Mouse (Mus musculus) cortical plate, adult 2 months (tissue): ENCODE data around the gene Crybb2.

Experiments used
- CTCF ChIP-seq: fragments of 200-500 bp; IDR thresholded peaks from 2 replicates; pipeline ENCODE4 v1.5.1; 2011; ENCODE audit warnings: mild to moderate bottlenecking, control low read depth, low read length; ENCODE audit not compliant: insufficient read depth; ENCODE audit errors: extremely low read depth
- POLR2A ChIP-seq: fragments of 200-500 bp; IDR thresholded peaks from 2 replicates; pipeline ENCODE4 v1.6.1; 2011; ENCODE audit warnings: mild to moderate bottlenecking, low read length, control low read depth; ENCODE audit not compliant: insufficient read depth; ENCODE audit errors: extremely low read depth

DNA sequence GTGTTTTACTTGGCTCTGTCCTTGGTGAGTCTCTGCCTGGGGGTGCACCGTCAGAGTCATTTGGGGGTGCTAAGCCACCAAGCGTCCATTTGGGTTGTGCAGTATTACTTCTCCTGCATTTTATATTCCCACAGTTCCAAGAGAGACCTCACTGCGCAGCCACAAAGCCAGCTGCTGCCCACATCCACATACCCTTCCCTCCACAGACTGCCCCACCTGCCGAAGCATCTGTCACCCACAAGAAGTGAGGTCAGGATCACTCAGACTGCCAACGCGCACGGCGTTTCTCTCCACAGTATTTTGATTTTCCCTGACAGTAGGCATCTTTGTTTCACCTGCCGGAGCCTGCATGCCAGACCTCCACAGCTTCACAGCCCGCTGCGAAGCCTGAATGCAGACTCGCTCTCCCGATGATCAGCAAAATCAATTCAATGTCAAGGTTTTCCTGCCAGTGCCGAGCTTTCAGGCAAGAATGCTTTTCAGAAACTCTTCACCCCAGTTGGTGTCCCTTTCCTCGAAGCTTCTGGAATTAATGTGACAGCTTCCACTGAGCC, 38.6 kb downstream of the Crybb2 start:
- no peak for TF ChIP-seq CTCF
- no peak for TF ChIP-seq POLR2A
